In genomic region chr11:60775578-60775977, GRCm38 (mm10) we compare ENCODE assay signal across 8 mouse cellular contexts. TPM values are rescaled to one million over a fixed set of nuclear protein-coding genes. Genes with fewer than 3 reads are reported as not detected.
DNase-seq lines count a peak whose midpoint lies in the region; ATAC-seq and TF ChIP-seq lines count a peak whose summit lies in the region.

No protein-coding gene starts in this region.

- H3K4me3 ChIP-seq in heart, embryonic 14.5 days (ENCODE audit: control insufficient read depth in 1 of 2, insufficient read depth in 1 of 2, low read depth in 1 of 2, low read length in 2 of 2), result peak overlapping the region in 1 of 2 experiments; percentile 67; a peak in 3 of 4 replicates
- peak overlapping the region in 1 of 2 experiments; percentile 89; a peak in 3 of 4 replicates for H3K4me3 ChIP-seq in ES-E14 (ENCODE audit: insufficient read depth in 1 of 2, low read depth in 1 of 2, low read length in 2 of 2, poor library complexity in 1 of 2, severe bottlenecking in 1 of 2)
- H3K4me3 ChIP-seq in hindbrain, embryonic 14.5 days (replicated peaks; ENCODE audit: low read length), result peak overlapping the region; percentile 80
- H3K4me3 ChIP-seq in midbrain, embryonic 12.5 days, result peak overlapping the region; percentile 67

- H3K36me3 ChIP-seq in heart, embryonic 14.5 days (ENCODE audit: control insufficient read depth, insufficient read depth, low read length), result peaks cover 20% of the 10 kb centered on the region
- peaks cover 18% of the 10 kb centered on the region for H3K36me3 ChIP-seq in ES-E14 (ENCODE audit: control insufficient read depth, insufficient read depth, low read length, poor library complexity, severe bottlenecking)
- H3K36me3 ChIP-seq in hindbrain, embryonic 14.5 days (replicated peaks; ENCODE audit: control insufficient read depth, insufficient read depth), result peaks cover 21% of the 10 kb centered on the region
- peaks cover 13% of the 10 kb centered on the region; the same call in 1 of the 2 replicates for H3K36me3 ChIP-seq in midbrain, embryonic 12.5 days

- peaks cover 23 to 43% of the 10 kb centered on the region in 2 experiments for H3K4me1 ChIP-seq in heart, embryonic 14.5 days (ENCODE audit: control insufficient read depth in 2 of 2, insufficient read depth in 2 of 2, low read length in 2 of 2)
- peaks cover 5% of the 10 kb centered on the region in 2 experiments; a peak in 3 of 4 replicates for H3K4me1 ChIP-seq in ES-E14 (ENCODE audit: control insufficient read depth in 2 of 2, insufficient read depth in 2 of 2, low read length in 2 of 2, poor library complexity in 1 of 2)
- H3K4me1 ChIP-seq in hindbrain, embryonic 14.5 days (replicated peaks; ENCODE audit: control insufficient read depth, insufficient read depth, low read length), result peaks cover 47% of the 10 kb centered on the region
- peaks cover 46% of the 10 kb centered on the region for H3K4me1 ChIP-seq in midbrain, embryonic 12.5 days

- 38% methylated on average over 6 of the region's 6 CpGs for WGBS in heart, embryonic 14.5 days
- WGBS in hindbrain, embryonic 14.5 days, result 55% methylated on average over 6 of the region's 6 CpGs
- 60% methylated on average over 6 of the region's 6 CpGs for WGBS in midbrain, embryonic 12.5 days

- peak overlapping the region; percentile 94 for H3K4me2 ChIP-seq in heart, embryonic 14.5 days (ENCODE audit: low read length)
- peak overlapping the region; percentile 93 for H3K4me2 ChIP-seq in hindbrain, embryonic 14.5 days (replicated peaks)
- peak overlapping the region; percentile 89 for H3K4me2 ChIP-seq in midbrain, embryonic 12.5 days (replicated peaks)

- no peak for DNase-seq in heart, adult 18-20 months
- DNase-seq in ES-E14 (ENCODE audit: low read depth, low spot score), result no peak
- DNase-seq in hindbrain, embryonic 14.5 days (ENCODE audit: low spot score), result no peak
- no peak for DNase-seq in left cerebral cortex, adult 8-10 months (ENCODE audit: low spot score in 2 of 2)
- no peak for DNase-seq in adrenal gland, adult 8-10 months
- no peak for DNase-seq in gastrocnemius, postnatal 25 days

- H3K9ac ChIP-seq in heart, embryonic 14.5 days (ENCODE audit: low read length), result peak overlapping the region; percentile 82
- 0 out of 2 replicates have a peak overlapping the region, but pooled peaks have one; percentile 94 for H3K9ac ChIP-seq in ES-E14 (ENCODE audit: insufficient read depth, low read depth, low read length, poor library complexity, severe bottlenecking)
- peak overlapping the region; percentile 81 for H3K9ac ChIP-seq in hindbrain, embryonic 14.5 days
- H3K9ac ChIP-seq in midbrain, embryonic 12.5 days (replicated peaks), result no peak overlapping the region

- no peak overlapping the region for H3K27ac ChIP-seq in heart, embryonic 14.5 days (replicated peaks in 1 of 2; ENCODE audit: control insufficient read depth in 1 of 2, insufficient read depth in 1 of 2, low read depth in 2 of 2, low read length in 2 of 2)
- no peak overlapping the region for H3K27ac ChIP-seq in ES-E14 (ENCODE audit: insufficient read depth, low read depth, low read length, poor library complexity, severe bottlenecking)
- no peak overlapping the region for H3K27ac ChIP-seq in hindbrain, embryonic 14.5 days
- no peak overlapping the region for H3K27ac ChIP-seq in midbrain, embryonic 12.5 days (replicated peaks)

- in situ Hi-C loops in ES-E14 (cut with MboI; ENCODE audit: low sequenced_read_pairs in 2 of 2, unreplicated experiment in 2 of 2), result no loop called here

- H3K27me3 ChIP-seq in heart, embryonic 14.5 days (ENCODE audit: control insufficient read depth, insufficient read depth, low read length), result no peaks in the 10 kb centered on the region
- H3K27me3 ChIP-seq in hindbrain, embryonic 14.5 days (ENCODE audit: control insufficient read depth, insufficient read depth, low read length), result no peaks in the 10 kb centered on the region
- H3K27me3 ChIP-seq in midbrain, embryonic 12.5 days, result no peaks in the 10 kb centered on the region

- no peaks in the 10 kb centered on the region for H3K9me3 ChIP-seq in heart, embryonic 14.5 days (ENCODE audit: control insufficient read depth, low read length)
- no peaks in the 10 kb centered on the region for H3K9me3 ChIP-seq in ES-E14 (ENCODE audit: control insufficient read depth, insufficient read depth, low read depth, low read length)
- H3K9me3 ChIP-seq in hindbrain, embryonic 14.5 days (ENCODE audit: control insufficient read depth, low read length), result no peaks in the 10 kb centered on the region
- H3K9me3 ChIP-seq in midbrain, embryonic 12.5 days, result no peaks in the 10 kb centered on the region

- ATAC-seq in heart, embryonic 14.5 days (ENCODE audit: insufficient number of reproducible peaks, insufficient read depth, low FRiP score, low read depth), result no peak
- ATAC-seq in hindbrain, embryonic 14.5 days (ENCODE audit: low FRiP score), result no peak
- no peak for ATAC-seq in midbrain, embryonic 12.5 days (ENCODE audit: low FRiP score, low read depth)

TF ChIP-seq in ES-E14, 5 proteins besides CTCF, POLR2A, EP300 and RAD21:
- TF ChIP-seq ZC3H11A (IDR thresholded peaks at IDR 0.05; ENCODE audit: borderline replicate concordance, low read depth, low read length), result no peak
- TF ChIP-seq ZNF384 (IDR thresholded peaks at IDR 0.05; ENCODE audit: low read depth, low read length), result no peak
- no peak for TF ChIP-seq HCFC1 (IDR thresholded peaks at IDR 0.05; ENCODE audit: borderline replicate concordance, insufficient read depth, low read length)
TF ChIP-seq in ES-E14: peak in this region for 0.

RNA-seq across cellular contexts. Expression of gene Top3a, which starts 1.6 kb away (rescaled TPM):
- polyA plus RNA-seq in heart, embryonic 14.5 days (2014; fragmentation: Nextera tagmentation; extraction: Ambion mirVana), result 8.3 and 8.5 TPM in 2 replicates
- 1 to 10 TPM; 3.8 to 4.4 TPM for total RNA-seq in heart, adult 18-20 months (2021)
- 19.7 and 20.0 TPM in 2 replicates for total RNA-seq in ES-E14 (2012; rRNA removed)
- polyA plus RNA-seq in hindbrain, embryonic 14.5 days (2014; fragmentation: Nextera tagmentation; extraction: Ambion mirVana), result 7.2 and 8.0 TPM in 2 replicates
- polyA plus RNA-seq in midbrain, embryonic 12.5 days (2016; fragmentation: Nextera tagmentation; extraction: Ambion mirVana), result 17.8 and 20.5 TPM in 2 replicates
- 1 to 10 TPM; 5.4 to 7.2 (median 6.6) TPM for total RNA-seq in left cerebral cortex, adult 8-10 months (2022)
- total RNA-seq in adrenal gland, adult 8-10 months (2022), result 10 to 100 TPM; 11.9 to 15.8 (median 14.6) TPM
- 1 to 10 TPM; 3.2 to 3.3 TPM for total RNA-seq in gastrocnemius, postnatal 25 days (2021)

RNA-seq across cellular contexts. Expression of gene Smcr8, which starts 1.7 kb away (rescaled TPM):
- polyA plus RNA-seq in heart, embryonic 14.5 days (2014; fragmentation: Nextera tagmentation; extraction: Ambion mirVana), result 4.6 and 4.9 TPM in 2 replicates
- total RNA-seq in heart, adult 18-20 months (2021), result 10 to 100 TPM; 15.2 to 16.8 TPM
- 23.1 and 27.4 TPM in 2 replicates for total RNA-seq in ES-E14 (2012; rRNA removed)
- 8.3 and 8.9 TPM in 2 replicates for polyA plus RNA-seq in hindbrain, embryonic 14.5 days (2014; fragmentation: Nextera tagmentation; extraction: Ambion mirVana)
- 11.3 and 11.6 TPM in 2 replicates for polyA plus RNA-seq in midbrain, embryonic 12.5 days (2016; fragmentation: Nextera tagmentation; extraction: Ambion mirVana)
- 10 to 100 TPM; 31.7 to 35.9 (median 32.7) TPM for total RNA-seq in left cerebral cortex, adult 8-10 months (2022)
- total RNA-seq in adrenal gland, adult 8-10 months (2022), result 10 to 100 TPM; 23.3 to 30.1 (median 27.3) TPM
- total RNA-seq in gastrocnemius, postnatal 25 days (2021), result 10 to 100 TPM; 13.4 to 15.3 TPM

RNA-seq across cellular contexts. Expression of gene Shmt1, which starts 35.9 kb away (rescaled TPM):
- polyA plus RNA-seq in heart, embryonic 14.5 days (2014; fragmentation: Nextera tagmentation; extraction: Ambion mirVana), result 29.6 and 40.4 TPM in 2 replicates
- total RNA-seq in heart, adult 18-20 months (2021), result 10 to 100 TPM; 11.9 to 13.5 TPM
- 103 and 115 TPM in 2 replicates for total RNA-seq in ES-E14 (2012; rRNA removed)
- polyA plus RNA-seq in hindbrain, embryonic 14.5 days (2014; fragmentation: Nextera tagmentation; extraction: Ambion mirVana), result 6.4 and 8.7 TPM in 2 replicates
- polyA plus RNA-seq in midbrain, embryonic 12.5 days (2016; fragmentation: Nextera tagmentation; extraction: Ambion mirVana), result 36.4 and 40.0 TPM in 2 replicates
- 1 to 10 TPM; 4.0 to 7.1 (median 5.6) TPM for total RNA-seq in left cerebral cortex, adult 8-10 months (2022)
- 100 to 1,000 TPM in 1 of 4 experiments, 10 to 100 TPM in 3; 38.4 to 111 (median 73.2) TPM for total RNA-seq in adrenal gland, adult 8-10 months (2022)
- 10 to 100 TPM in 1 of 2 experiments, 1 to 10 TPM in 1; 9.1 to 12.2 TPM for total RNA-seq in gastrocnemius, postnatal 25 days (2021)

RNA-seq across cellular contexts. Expression of gene Mief2, which starts 47.4 kb away (rescaled TPM):
- polyA plus RNA-seq in heart, embryonic 14.5 days (2014; fragmentation: Nextera tagmentation; extraction: Ambion mirVana), result 17.0 and 19.0 TPM in 2 replicates
- total RNA-seq in heart, adult 18-20 months (2021), result 10 to 100 TPM; 30.5 to 34.2 TPM
- total RNA-seq in ES-E14 (2012; rRNA removed), result 24.8 and 39.2 TPM in 2 replicates
- 25.6 and 28.0 TPM in 2 replicates for polyA plus RNA-seq in hindbrain, embryonic 14.5 days (2014; fragmentation: Nextera tagmentation; extraction: Ambion mirVana)
- polyA plus RNA-seq in midbrain, embryonic 12.5 days (2016; fragmentation: Nextera tagmentation; extraction: Ambion mirVana), result 14.3 and 15.2 TPM in 2 replicates
- 10 to 100 TPM; 18.3 to 24.8 (median 19.8) TPM for total RNA-seq in left cerebral cortex, adult 8-10 months (2022)
- total RNA-seq in adrenal gland, adult 8-10 months (2022), result 10 to 100 TPM; 36.9 to 41.2 (median 38.8) TPM
- 10 to 100 TPM; 73.9 to 91.2 TPM for total RNA-seq in gastrocnemius, postnatal 25 days (2021)

RNA-seq across cellular contexts. Expression of gene Flii, which starts 48.5 kb away (rescaled TPM):
- 74.7 and 80.1 TPM in 2 replicates for polyA plus RNA-seq in heart, embryonic 14.5 days (2014; fragmentation: Nextera tagmentation; extraction: Ambion mirVana)
- 100 to 1,000 TPM; 124 to 129 TPM for total RNA-seq in heart, adult 18-20 months (2021)
- total RNA-seq in ES-E14 (2012; rRNA removed), result 53.3 and 55.3 TPM in 2 replicates
- polyA plus RNA-seq in hindbrain, embryonic 14.5 days (2014; fragmentation: Nextera tagmentation; extraction: Ambion mirVana), result 62.7 and 64.3 TPM in 2 replicates
- polyA plus RNA-seq in midbrain, embryonic 12.5 days (2016; fragmentation: Nextera tagmentation; extraction: Ambion mirVana), result 76.1 and 76.9 TPM in 2 replicates
- total RNA-seq in left cerebral cortex, adult 8-10 months (2022), result 10 to 100 TPM; 61.2 to 73.0 (median 62.4) TPM
- total RNA-seq in adrenal gland, adult 8-10 months (2022), result 100 to 1,000 TPM; 162 to 185 (median 177) TPM
- 10 to 100 TPM; 85.4 to 97.7 TPM for total RNA-seq in gastrocnemius, postnatal 25 days (2021)
